Mouse (Mus musculus): Measurements from ENCODE around the gene Lpp. TPM values are rescaled to one million over a fixed set of nuclear protein-coding genes. Genes with fewer than 3 reads are reported as not detected.

Gene Lpp
- total and polyA plus RNA-seq, 3 experiments: 0.64 to 1.2 (median 0.68) TPM

DNA sequence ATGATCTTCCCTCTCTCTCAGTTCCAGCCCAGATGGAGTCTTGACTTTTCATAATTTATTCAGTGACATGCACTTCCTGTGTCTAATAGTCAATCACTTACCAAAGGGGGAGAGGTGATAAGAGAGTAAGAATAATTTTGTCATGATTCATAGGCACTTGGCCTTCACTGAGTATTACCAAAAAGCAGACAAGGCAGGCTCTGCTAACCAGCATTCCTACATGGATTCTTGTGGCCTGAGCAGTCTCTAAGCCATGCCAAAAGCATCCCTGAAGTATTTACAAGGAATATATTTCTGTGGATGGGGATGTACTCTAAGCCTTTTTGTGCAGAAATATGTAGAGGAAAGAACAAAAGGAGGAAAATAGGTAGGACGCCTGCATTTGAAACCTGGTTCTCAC is 340.0 kb downstream of the Lpp start:
- dilution Hi-C loops (cut with MboI; ENCODE audit: extremely low pct_ligation_motif_present, extremely low pct_unique_long_range_greater_than_20kb, low sequenced_read_pairs): no loop called here

GRCm38 (mm10) chr16:24735754-24736153 is 342.4 kb downstream of the Lpp start:
- in situ Hi-C loops (cut with MboI; ENCODE audit: low pct_ligation_motif_present, low pct_unique_long_range_greater_than_20kb, low sequenced_read_pairs) (no loop called here), dilution Hi-C loops (cut with MboI; ENCODE audit: extremely low pct_ligation_motif_present, extremely low pct_unique_long_range_greater_than_20kb, low sequenced_read_pairs) (no loop called here)
- H3K27ac ChIP-seq (ENCODE audit: insufficient read depth, low read depth): no peak overlapping the region
- H3K79me2 ChIP-seq (replicated peaks; ENCODE audit: control insufficient read depth, extremely low read depth, insufficient read depth, poor library complexity, severe bottlenecking): no peaks in the 10 kb centered on the region
- peak; percentile 37 for DNase-seq (ENCODE audit: extremely low read depth)
- no peak overlapping the region for H3K9ac ChIP-seq (ENCODE audit: insufficient read depth, low read depth)
- no peak overlapping the region for H3K4me3 ChIP-seq (replicated peaks in 1 of 3; ENCODE audit: low read depth in 2 of 3, low read length in 2 of 3, poor library complexity in 1 of 3)
- H3K9me3 ChIP-seq (replicated peaks; ENCODE audit: low read length): no peaks in the 10 kb centered on the region
- TF ChIP-seq ZMIZ1 (IDR thresholded peaks at IDR 0.05; ENCODE audit: low read depth, low read length) (no peak), JUN (IDR thresholded peaks at IDR 0.05; ENCODE audit: insufficient read depth, low read depth, low read length) (peak; percentile 8; the same call in 1 of the 2 replicates), ETS1 (conservative IDR thresholded peaks at IDR 0.05; ENCODE audit: low read depth, low read length) (peak; percentile 42), CTCF (conservative IDR thresholded peaks at IDR 0.05 in 1 of 2, IDR thresholded peaks at IDR 0.05 in 1 of 2; ENCODE audit: low read depth in 2 of 2, low read length in 2 of 2) (no peak), IRF4 (IDR thresholded peaks at IDR 0.05; ENCODE audit: low read depth, low read length) (peak; percentile 85), MEF2A (IDR thresholded peaks at IDR 0.05; ENCODE audit: borderline replicate concordance, low read depth, low read length) (peak; percentile 42; the same call in 1 of the 2 replicates)
- no peak overlapping the region for H3K4me2 ChIP-seq (ENCODE audit: insufficient read depth, low read depth, poor library complexity, severe bottlenecking)
- no peaks in the 10 kb centered on the region for H3K36me3 ChIP-seq (replicated peaks in 1 of 2; ENCODE audit: control insufficient read depth in 1 of 2, insufficient read depth in 1 of 2, low read length in 1 of 2)
- H3K27me3 ChIP-seq (replicated peaks): no peaks in the 10 kb centered on the region
- peaks cover 17 to 46% of the 10 kb centered on the region in 2 experiments for H3K4me1 ChIP-seq (ENCODE audit: control insufficient read depth in 1 of 2, insufficient read depth in 2 of 2)

More for the DNA sequence above, 340.0 kb downstream of the Lpp start:
- H3K9ac ChIP-seq (ENCODE audit: insufficient read depth, low read depth): no peak overlapping the region
- H3K27ac ChIP-seq (ENCODE audit: insufficient read depth, low read depth): no peak overlapping the region
- no peaks in the 10 kb centered on the region for H3K9me3 ChIP-seq (replicated peaks; ENCODE audit: low read length)
- in situ Hi-C loops (cut with MboI; ENCODE audit: low pct_ligation_motif_present, low pct_unique_long_range_greater_than_20kb, low sequenced_read_pairs): no loop called here
- no peak overlapping the region for H3K4me3 ChIP-seq (replicated peaks in 1 of 3; ENCODE audit: low read depth in 2 of 3, low read length in 2 of 3, poor library complexity in 1 of 3)
- H3K4me1 ChIP-seq (ENCODE audit: control insufficient read depth in 1 of 2, insufficient read depth in 2 of 2): peaks cover 17 to 46% of the 10 kb centered on the region in 2 experiments
- no peak overlapping the region for H3K4me2 ChIP-seq (ENCODE audit: insufficient read depth, low read depth, poor library complexity, severe bottlenecking)
- H3K36me3 ChIP-seq (replicated peaks in 1 of 2; ENCODE audit: control insufficient read depth in 1 of 2, insufficient read depth in 1 of 2, low read length in 1 of 2): no peaks in the 10 kb centered on the region
- H3K27me3 ChIP-seq (replicated peaks): no peaks in the 10 kb centered on the region
- DNase-seq (ENCODE audit: extremely low read depth): no peak
- H3K79me2 ChIP-seq (replicated peaks; ENCODE audit: control insufficient read depth, extremely low read depth, insufficient read depth, poor library complexity, severe bottlenecking): no peaks in the 10 kb centered on the region
- no peak for TF ChIP-seq ZMIZ1 (IDR thresholded peaks at IDR 0.05; ENCODE audit: low read depth, low read length)
- TF ChIP-seq CHD2 (IDR thresholded peaks at IDR 0.05; ENCODE audit: low read length): no peak
- no peak for TF ChIP-seq PAX5 (IDR thresholded peaks at IDR 0.05; ENCODE audit: low read length)
- no peak for TF ChIP-seq ZC3H11A (IDR thresholded peaks at IDR 0.05; ENCODE audit: low read depth, low read length)
- no peak for TF ChIP-seq CTCF (conservative IDR thresholded peaks at IDR 0.05 in 1 of 2, IDR thresholded peaks at IDR 0.05 in 1 of 2; ENCODE audit: low read depth in 2 of 2, low read length in 2 of 2)
- no peak for TF ChIP-seq HCFC1 (IDR thresholded peaks at IDR 0.05; ENCODE audit: low read depth, low read length)
- TF ChIP-seq MXI1 (IDR thresholded peaks at IDR 0.05; ENCODE audit: low read depth, low read length): no peak
- no peak for TF ChIP-seq ZNF384 (IDR thresholded peaks at IDR 0.05; ENCODE audit: low read depth, low read length)
- no peak for TF ChIP-seq MAZ (IDR thresholded peaks at IDR 0.05; ENCODE audit: low read depth, low read length)
- no peak for TF ChIP-seq IRF4 (IDR thresholded peaks at IDR 0.05; ENCODE audit: low read depth, low read length)
- no peak for TF ChIP-seq MEF2A (IDR thresholded peaks at IDR 0.05; ENCODE audit: borderline replicate concordance, low read depth, low read length)
- no peak for TF ChIP-seq POLR2AphosphoS2 (IDR thresholded peaks at IDR 0.05; ENCODE audit: low read depth, low read length)
- TF ChIP-seq NRF1 (IDR thresholded peaks at IDR 0.05; ENCODE audit: low read depth, low read length): no peak
- TF ChIP-seq NELFE (IDR thresholded peaks at IDR 0.05; ENCODE audit: low read depth, low read length): no peak
- TF ChIP-seq ZKSCAN1 (IDR thresholded peaks at IDR 0.05; ENCODE audit: borderline replicate concordance, low read depth, low read length): no peak

Measured in CH12.LX (cell line).